30 mouse cellular contexts compared by ENCODE assay signal in genomic region chr6:137217841-137218463, GRCm38 (mm10). TPM values are rescaled to one million over a fixed set of nuclear protein-coding genes. Genes with fewer than 3 reads are reported as not detected.
DNase-seq lines count a peak whose midpoint lies in the region; ATAC-seq and TF ChIP-seq lines count a peak whose summit lies in the region.
"Had no signal": no experiment of that assay in that cellular context is flagged by ENCODE, and none has a peak within 500 bp of the region (broad histone marks: within the 10 kb centered on the region; RNA-seq: fewer than 3 reads in every experiment).

No protein-coding gene starts in this region.

- H3K36me3 ChIP-seq in hindbrain, embryonic 15.5 days, result no peaks in the 10 kb centered on the region
- H3K36me3 ChIP-seq in hindbrain, embryonic 13.5 days, result no peaks in the 10 kb centered on the region
- H3K36me3 ChIP-seq in midbrain, postnatal 0 days (ENCODE audit: insufficient read depth, low read length), result no peaks in the 10 kb centered on the region
- no peaks in the 10 kb centered on the region for H3K36me3 ChIP-seq in midbrain, embryonic 16.5 days (ENCODE audit: control insufficient read depth, insufficient read depth, low read length)
- H3K36me3 ChIP-seq: embryonic facial prominence, embryonic 12.5 days; embryonic facial prominence, embryonic 15.5 days; forebrain, embryonic 12.5 days; G1E had no signal

- peak; percentile 31 for TF ChIP-seq CTCF in layer of hippocampus, adult 2 months (conservative IDR thresholded peaks at IDR 0.05)
- TF ChIP-seq CTCF in midbrain, postnatal 0 days (IDR thresholded peaks at IDR 0.05), result no peak

- H3K4me3 ChIP-seq in hindbrain, embryonic 15.5 days, result no peak overlapping the region
- H3K4me3 ChIP-seq in hindbrain, embryonic 13.5 days, result no peak overlapping the region
- H3K4me3 ChIP-seq in layer of hippocampus, adult 2 months, result no peak overlapping the region
- H3K4me3 ChIP-seq in midbrain, postnatal 0 days (ENCODE audit: low read depth, low read length), result no peak overlapping the region
- no peak overlapping the region for H3K4me3 ChIP-seq in midbrain, embryonic 16.5 days (ENCODE audit: low read depth, low read length)
- H3K4me3 ChIP-seq: embryonic facial prominence, embryonic 12.5 days; embryonic facial prominence, embryonic 15.5 days; forebrain, embryonic 12.5 days had no signal

- H3K9me3 ChIP-seq in hindbrain, embryonic 15.5 days, result no peaks in the 10 kb centered on the region
- H3K9me3 ChIP-seq in hindbrain, embryonic 13.5 days, result no peaks in the 10 kb centered on the region
- H3K9me3 ChIP-seq in midbrain, postnatal 0 days (ENCODE audit: low read length), result no peaks in the 10 kb centered on the region
- H3K9me3 ChIP-seq in midbrain, embryonic 16.5 days (replicated peaks; ENCODE audit: control insufficient read depth, low read length, poor library complexity, severe bottlenecking), result no peaks in the 10 kb centered on the region
- H3K9me3 ChIP-seq: embryonic facial prominence, embryonic 12.5 days; embryonic facial prominence, embryonic 15.5 days; forebrain, embryonic 12.5 days had no signal

- no peak overlapping the region for H3K27ac ChIP-seq in hindbrain, embryonic 15.5 days (replicated peaks)
- H3K27ac ChIP-seq in hindbrain, embryonic 13.5 days, result no peak overlapping the region
- no peak overlapping the region for H3K27ac ChIP-seq in layer of hippocampus, adult 2 months
- no peak overlapping the region for H3K27ac ChIP-seq in midbrain, postnatal 0 days (ENCODE audit: low read depth, low read length)
- no peak overlapping the region for H3K27ac ChIP-seq in midbrain, embryonic 16.5 days (ENCODE audit: low read length)
- H3K27ac ChIP-seq: embryonic facial prominence, embryonic 12.5 days; embryonic facial prominence, embryonic 15.5 days; forebrain, embryonic 12.5 days had no signal

- H3K27me3 ChIP-seq in hindbrain, embryonic 15.5 days, result no peaks in the 10 kb centered on the region
- H3K27me3 ChIP-seq in hindbrain, embryonic 13.5 days, result no peaks in the 10 kb centered on the region
- H3K27me3 ChIP-seq in midbrain, postnatal 0 days (ENCODE audit: insufficient read depth, low read length), result no peaks in the 10 kb centered on the region
- no peaks in the 10 kb centered on the region for H3K27me3 ChIP-seq in midbrain, embryonic 16.5 days (ENCODE audit: control insufficient read depth, insufficient read depth, low read depth, low read length)
- H3K27me3 ChIP-seq: CH12.LX; embryonic facial prominence, embryonic 12.5 days; embryonic facial prominence, embryonic 15.5 days; forebrain, embryonic 12.5 days; Patski had no signal

- ATAC-seq in hindbrain, embryonic 15.5 days (ENCODE audit: low FRiP score, low read depth), result peak; percentile 61; the same call in 1 of the 2 replicates
- no peak for ATAC-seq in hindbrain, embryonic 13.5 days (ENCODE audit: low FRiP score)
- no peak for ATAC-seq in midbrain, postnatal 0 days (ENCODE audit: low FRiP score)
- ATAC-seq in midbrain, embryonic 16.5 days, result no peak
- ATAC-seq: forebrain, embryonic 16.5 days; inflammation-experienced regulatory T-cells, adult 6 months; intestine, embryonic 16.5 days; Patski had no signal

- no peaks in the 10 kb centered on the region for H3K4me1 ChIP-seq in hindbrain, embryonic 15.5 days (replicated peaks)
- no peaks in the 10 kb centered on the region for H3K4me1 ChIP-seq in hindbrain, embryonic 13.5 days (replicated peaks)
- H3K4me1 ChIP-seq in midbrain, postnatal 0 days (ENCODE audit: insufficient read depth, low read length), result no peaks in the 10 kb centered on the region
- H3K4me1 ChIP-seq in midbrain, embryonic 16.5 days (ENCODE audit: control insufficient read depth, insufficient read depth, low read length), result no peaks in the 10 kb centered on the region
- H3K4me1 ChIP-seq: embryonic facial prominence, embryonic 12.5 days; embryonic facial prominence, embryonic 15.5 days; forebrain, embryonic 12.5 days had no signal

- peak; percentile 52 for DNase-seq in heart, adult 11 months
- no peak for DNase-seq in heart, adult 8-10 months (ENCODE audit: low spot score)
- no peak for DNase-seq in layer of hippocampus, adult 2 months (ENCODE audit: low spot score in 2 of 2)
- no peak for DNase-seq in layer of hippocampus, postnatal 36 days
- DNase-seq in midbrain, postnatal 0 days (ENCODE audit: low spot score), result peak; percentile 14
- DNase-seq: adrenal gland, postnatal 10 days; adrenal gland, postnatal 36 days; B cell, adult 2 months; cerebellum, adult 11 months; cerebellum, adult 2 months; cerebellum, adult 9-11 months; cerebellum, postnatal 25 days; gastrocnemius, postnatal 10 days; gastrocnemius, postnatal 36 days; kidney, adult 18-20 months had no signal

- no peak overlapping the region for H3K9ac ChIP-seq in hindbrain, embryonic 15.5 days
- H3K9ac ChIP-seq in hindbrain, embryonic 13.5 days, result no peak overlapping the region
- no peak overlapping the region for H3K9ac ChIP-seq in midbrain, postnatal 0 days (replicated peaks; ENCODE audit: low read length, poor library complexity, severe bottlenecking)
- no peak overlapping the region for H3K9ac ChIP-seq in midbrain, embryonic 16.5 days (ENCODE audit: low read depth, low read length)
- H3K9ac ChIP-seq: embryonic facial prominence, embryonic 12.5 days; embryonic facial prominence, embryonic 15.5 days; forebrain, embryonic 12.5 days had no signal

- 72% methylated on average over 8 of the region's 8 CpGs for WGBS in hindbrain, embryonic 15.5 days
- 77% methylated on average over 8 of the region's 8 CpGs for WGBS in hindbrain, embryonic 13.5 days
- 87% methylated on average over 8 of the region's 8 CpGs for WGBS in midbrain, postnatal 0 days
- 79% methylated on average over 8 of the region's 8 CpGs for WGBS in midbrain, embryonic 16.5 days

- H3K4me2 ChIP-seq in hindbrain, embryonic 15.5 days, result no peak overlapping the region
- no peak overlapping the region for H3K4me2 ChIP-seq in hindbrain, embryonic 13.5 days
- no peak overlapping the region for H3K4me2 ChIP-seq in midbrain, postnatal 0 days (ENCODE audit: low read depth, low read length, poor library complexity, severe bottlenecking)
- H3K4me2 ChIP-seq in midbrain, embryonic 16.5 days (ENCODE audit: low read length), result no peak overlapping the region
- H3K4me2 ChIP-seq: embryonic facial prominence, embryonic 12.5 days; embryonic facial prominence, embryonic 15.5 days; forebrain, embryonic 12.5 days; heart, embryonic 11.5 days had no signal

RNA-seq across cellular contexts. Expression of gene Ptpro, which starts 34.2 kb away (rescaled TPM):
- total RNA-seq in heart, adult 8-10 months (2022), result 1 to 10 TPM; 1.6 to 3.4 (median 2.1) TPM
- 44.8 and 48.9 TPM in 2 replicates for polyA plus RNA-seq in hindbrain, embryonic 15.5 days (2015; fragmentation: Nextera tagmentation; extraction: Ambion mirVana)
- 36.1 and 39.9 TPM in 2 replicates for polyA plus RNA-seq in hindbrain, embryonic 13.5 days (2015; fragmentation: Nextera tagmentation; extraction: Ambion mirVana)
- total RNA-seq in layer of hippocampus, adult 2 months (2021), result 10 to 100 TPM; 43.6 to 45.4 TPM
- 10 to 100 TPM; 44.4 to 51.1 TPM for total RNA-seq in layer of hippocampus, postnatal 36 days (2021)
- total RNA-seq in midbrain, postnatal 0 days (2014; rRNA removed), result 122 and 134 TPM in 2 replicates
- 54.8 and 58.7 TPM in 2 replicates for polyA plus RNA-seq in midbrain, postnatal 0 days (2015; fragmentation: Nextera tagmentation; extraction: Ambion mirVana)
- polyA plus RNA-seq in midbrain, embryonic 16.5 days (2015; fragmentation: Nextera tagmentation; extraction: Ambion mirVana), result 73.7 and 78.3 TPM in 2 replicates
- polyA plus RNA-seq: G1E, Patski had no signal

RNA-seq across cellular contexts. Expression of gene Rerg, which starts 47.7 kb away (rescaled TPM):
- 1 to 10 TPM; 2.4 to 3.0 (median 2.7) TPM for total RNA-seq in heart, adult 8-10 months (2022)
- 7.1 and 7.5 TPM in 2 replicates for polyA plus RNA-seq in hindbrain, embryonic 15.5 days (2015; fragmentation: Nextera tagmentation; extraction: Ambion mirVana)
- polyA plus RNA-seq in hindbrain, embryonic 13.5 days (2015; fragmentation: Nextera tagmentation; extraction: Ambion mirVana), result 3.2 and 3.6 TPM in 2 replicates
- 10 to 100 TPM; 36.9 to 41.8 TPM for total RNA-seq in layer of hippocampus, adult 2 months (2021)
- total RNA-seq in layer of hippocampus, postnatal 36 days (2021), result 10 to 100 TPM; 37.5 to 41.0 TPM
- 0.82 and 2.9 TPM in 2 replicates for total RNA-seq in midbrain, postnatal 0 days (2014; rRNA removed)
- polyA plus RNA-seq in midbrain, postnatal 0 days (2015; fragmentation: Nextera tagmentation; extraction: Ambion mirVana), result 8.3 and 9.8 TPM in 2 replicates
- polyA plus RNA-seq in midbrain, embryonic 16.5 days (2015; fragmentation: Nextera tagmentation; extraction: Ambion mirVana), result 7.7 and 8.0 TPM in 2 replicates
- total RNA-seq: CH12.LX; common myeloid progenitor, adult 5-6 weeks; hematopoietic stem cell, adult 5-6 weeks had no signal
- polyA plus RNA-seq: G1E; inflammation-experienced regulatory T-cells, adult 6 months had no signal

Comparison
In these comparisons a context has a peak if more than half of its experiments do, and no peak if none do; other contexts are left out.
1. DNase-seq: peak in heart, adult 11 months (single experiment) and midbrain, postnatal 0 days (single experiment); none in heart, adult 8-10 months (single experiment), layer of hippocampus, adult 2 months (0 of 2) and layer of hippocampus, postnatal 36 days (0 of 2).
2. RNA of gene Ptpro, which starts 34.2 kb away (total RNA-seq): 122 to 134 TPM in midbrain, postnatal 0 days, 44.4 to 51.1 TPM in layer of hippocampus, postnatal 36 days and 43.6 to 45.4 TPM in layer of hippocampus, adult 2 months; 1.6 to 3.4 TPM in heart, adult 8-10 months; every median in the first group is over 10 times any median in the second.